Mouse (Mus musculus): ENCODE results near the gene Pde4b. TPM values are rescaled to one million over a fixed set of nuclear protein-coding genes. Genes with fewer than 3 reads are reported as not detected.

Pde4b gene
- polyA plus RNA-seq, 1 experiment: 0.81 TPM

- H3K27ac ChIP-seq (ENCODE audit: insufficient read depth, low read length): no peak overlapping the region
- no peak for TF ChIP-seq CTCF (IDR thresholded peaks at IDR 0.05; ENCODE audit: low read depth, low read length)
- no peak for TF ChIP-seq POLR2A (IDR thresholded peaks at IDR 0.05; ENCODE audit: insufficient read depth, low read length)
- TF ChIP-seq EP300 (IDR thresholded peaks at IDR 0.05; ENCODE audit: insufficient read depth, low read depth, low read length): no peak
- H3K27me3 ChIP-seq (ENCODE audit: control insufficient read depth, insufficient read depth, low read length, poor library complexity, severe bottlenecking): no peaks in the 10 kb centered on the region
- H3K9me3 ChIP-seq (replicated peaks; ENCODE audit: control insufficient read depth, insufficient read depth, low read length, poor library complexity, severe bottlenecking): no peaks in the 10 kb centered on the region
- no peak overlapping the region for H3K9ac ChIP-seq (ENCODE audit: low read depth, poor library complexity, severe bottlenecking)
- no peaks in the 10 kb centered on the region for H3K4me1 ChIP-seq (ENCODE audit: control insufficient read depth, insufficient read depth, low read length)
- H3K4me3 ChIP-seq (ENCODE audit: low read depth, low read length): no peak overlapping the region
- no peaks in the 10 kb centered on the region for H3K36me3 ChIP-seq (ENCODE audit: control insufficient read depth, insufficient read depth, low read length, poor library complexity, severe bottlenecking)
Measured at GRCm38 (mm10) chr4:102647056-102647455, 559.7 kb downstream of the Pde4b start.

DNA sequence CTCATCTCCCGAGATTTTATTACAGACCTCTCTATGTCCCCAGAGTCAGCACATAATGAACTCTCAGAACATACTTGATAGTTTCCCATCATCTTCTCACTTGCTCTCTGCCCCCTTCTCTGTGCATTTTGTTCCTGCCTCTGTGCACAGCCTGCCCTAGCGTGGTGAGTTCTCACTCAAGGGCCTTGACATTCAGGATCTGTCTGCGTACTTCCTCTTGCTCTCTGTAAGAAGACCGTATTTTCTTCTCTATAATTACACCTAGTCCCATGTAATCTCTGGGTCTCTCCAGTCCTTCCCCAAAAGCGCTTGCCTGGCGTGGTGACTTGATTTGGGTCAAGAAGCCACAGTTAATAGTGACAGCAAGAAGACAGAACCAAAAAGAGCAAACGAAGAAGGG is 568.0 kb downstream of the Pde4b start:
- no peaks in the 10 kb centered on the region for H3K4me1 ChIP-seq (ENCODE audit: control insufficient read depth, insufficient read depth, low read length)
- TF ChIP-seq CTCF (IDR thresholded peaks at IDR 0.05; ENCODE audit: low read depth, low read length): no peak
- no peak for TF ChIP-seq EP300 (IDR thresholded peaks at IDR 0.05; ENCODE audit: insufficient read depth, low read depth, low read length)
- TF ChIP-seq POLR2A (IDR thresholded peaks at IDR 0.05; ENCODE audit: insufficient read depth, low read length): no peak
- H3K4me3 ChIP-seq (ENCODE audit: low read depth, low read length): no peak overlapping the region
- H3K9me3 ChIP-seq (replicated peaks; ENCODE audit: control insufficient read depth, insufficient read depth, low read length, poor library complexity, severe bottlenecking): no peaks in the 10 kb centered on the region
- no peaks in the 10 kb centered on the region for H3K36me3 ChIP-seq (ENCODE audit: control insufficient read depth, insufficient read depth, low read length, poor library complexity, severe bottlenecking)
- no peaks in the 10 kb centered on the region for H3K27me3 ChIP-seq (ENCODE audit: control insufficient read depth, insufficient read depth, low read length, poor library complexity, severe bottlenecking)
- H3K9ac ChIP-seq (ENCODE audit: low read depth, poor library complexity, severe bottlenecking): no peak overlapping the region
- no peak overlapping the region for H3K27ac ChIP-seq (ENCODE audit: insufficient read depth, low read length)

- no peaks in the 10 kb centered on the region for H3K4me1 ChIP-seq (ENCODE audit: control insufficient read depth, insufficient read depth, low read length)
- TF ChIP-seq POLR2A (IDR thresholded peaks at IDR 0.05; ENCODE audit: insufficient read depth, low read length) (no peak), CTCF (IDR thresholded peaks at IDR 0.05; ENCODE audit: low read depth, low read length) (peak; percentile 4)
- H3K9ac ChIP-seq (ENCODE audit: low read depth, poor library complexity, severe bottlenecking): no peak overlapping the region
- H3K9me3 ChIP-seq (replicated peaks; ENCODE audit: control insufficient read depth, insufficient read depth, low read length, poor library complexity, severe bottlenecking): no peaks in the 10 kb centered on the region
- H3K27ac ChIP-seq (ENCODE audit: insufficient read depth, low read length): no peak overlapping the region
- H3K4me3 ChIP-seq (ENCODE audit: low read depth, low read length): no peak overlapping the region
- no peaks in the 10 kb centered on the region for H3K27me3 ChIP-seq (ENCODE audit: control insufficient read depth, insufficient read depth, low read length, poor library complexity, severe bottlenecking)
- no peaks in the 10 kb centered on the region for H3K36me3 ChIP-seq (ENCODE audit: control insufficient read depth, insufficient read depth, low read length, poor library complexity, severe bottlenecking)
Measured at GRCm38 (mm10) chr4:102656494-102657036, 569.2 kb downstream of the Pde4b start.

Other genes with a start within 250 kb of the Pde4b start
- not detected in 2 replicates for gene B020004J07Rik, start 243.5 kb upstream of the Pde4b start, polyA plus RNA-seq (2011; ENCODE audit: insufficient read depth, insufficient read length, low read depth, missing spikeins)
- gene C130073F10Rik, start 193.8 kb upstream of the Pde4b start, polyA plus RNA-seq (2011; ENCODE audit: insufficient read depth, insufficient read length, low read depth, missing spikeins): 3.7 and 4.9 TPM in 2 replicates
- gene Gm12800, start 178.4 kb upstream of the Pde4b start, polyA plus RNA-seq (2011; ENCODE audit: insufficient read depth, insufficient read length, low read depth, missing spikeins): 0.42 TPM in 1 of 2 replicates, not detected in the other
- not detected in 2 replicates for gene Gm12794, start 147.1 kb upstream of the Pde4b start, polyA plus RNA-seq (2011; ENCODE audit: insufficient read depth, insufficient read length, low read depth, missing spikeins)
- gene Gm12790, start 106.5 kb upstream of the Pde4b start, polyA plus RNA-seq (2011; ENCODE audit: insufficient read depth, insufficient read length, low read depth, missing spikeins): not detected in 2 replicates
- gene Gm12789, start 100.9 kb upstream of the Pde4b start, polyA plus RNA-seq (2011; ENCODE audit: insufficient read depth, insufficient read length, low read depth, missing spikeins): not detected in 2 replicates

Measured in ES-Bruce4 (cell line).